Mouse (Mus musculus) ES-E14 (cell line): ENCODE data around the gene Cdh10.
A peak's percentile ranks its signal among the peaks of the same experiment; 100 is the strongest.

Source experiments
- CHD2 ChIP-seq: IDR thresholded peaks from 2 replicates; pipeline ENCODE4 v1.6.1; 2014; ENCODE audit warnings: mild to moderate bottlenecking, low read depth, low read length, inconsistent platforms
- HCFC1 ChIP-seq: IDR thresholded peaks from 2 replicates; pipeline ENCODE4 v1.6.1; 2012; ENCODE audit warnings: low read length, inconsistent platforms, borderline replicate concordance; ENCODE audit not compliant: insufficient read depth
- MAFK ChIP-seq: IDR thresholded peaks from 2 replicates; pipeline ENCODE4 v1.6.1; 2014; ENCODE audit warnings: mild to moderate bottlenecking, low read depth, low read length, inconsistent platforms; ENCODE audit not compliant: insufficient read depth
- ZC3H11A ChIP-seq: IDR thresholded peaks from 2 replicates; pipeline ENCODE4 v1.6.1; 2012; ENCODE audit warnings: low read depth, mild to moderate bottlenecking, inconsistent platforms, low read length, borderline replicate concordance
- ZNF384 ChIP-seq: IDR thresholded peaks from 2 replicates; pipeline ENCODE4 v1.6.1; 2012; ENCODE audit warnings: low read depth, low read length, inconsistent platforms

DNA sequence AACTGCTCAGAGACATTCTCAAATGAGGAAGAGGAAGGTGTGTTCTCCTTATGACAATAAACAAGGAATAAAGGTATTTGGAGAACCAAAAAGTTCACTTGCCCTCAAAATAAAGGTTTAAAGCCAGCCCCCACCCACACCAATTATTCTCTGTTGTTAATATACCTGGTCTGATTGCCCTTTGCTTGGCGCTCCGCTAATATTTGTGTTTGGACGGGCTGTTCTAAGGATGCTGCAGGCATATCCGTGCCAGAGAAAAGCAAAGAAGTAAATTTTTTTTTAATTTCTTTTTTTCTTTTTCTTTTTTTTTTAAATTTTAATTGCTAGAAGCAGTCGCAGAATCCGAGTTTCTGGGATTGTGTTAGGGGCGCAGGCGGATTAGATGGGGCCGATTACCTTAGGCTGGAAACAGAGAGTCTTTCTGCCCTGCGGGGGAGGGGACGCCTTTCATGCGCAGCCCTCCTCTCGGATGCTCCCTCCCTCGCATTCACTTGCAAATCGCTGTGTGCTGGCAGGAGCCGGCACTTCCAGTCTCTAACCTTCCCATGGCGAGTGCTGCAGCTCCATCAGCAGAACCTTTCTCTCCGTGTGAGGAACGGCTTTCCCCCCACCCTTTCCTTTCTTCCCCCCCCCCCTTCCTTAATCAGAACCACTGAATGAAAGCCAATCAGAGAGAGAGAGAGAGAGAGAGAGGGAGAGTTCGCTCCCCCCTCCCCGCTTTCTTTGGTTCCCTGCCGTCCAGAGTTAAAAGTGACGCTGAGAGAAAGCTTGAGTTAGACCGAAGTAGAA is at the start of gene Cdh10:
- TF ChIP-seq CHD2: 0 out of 2 replicates have a peak, but pooled peaks have one; percentile 9
- TF ChIP-seq HCFC1: no peak
- no peak for TF ChIP-seq ZC3H11A
- TF ChIP-seq ZNF384: no peak
- TF ChIP-seq MAFK: no peak
